Mouse (Mus musculus) urinary bladder, adult 2 months (tissue): ENCODE results near the gene Gm10324. TPM values are rescaled to one million over a fixed set of nuclear protein-coding genes. Genes with fewer than 3 reads are reported as not detected.
"Not testable (repeated sequence)": the region's sequence is repeated elsewhere in the genome, so short reads cannot be mapped to it uniquely, and the experiment has no call there.

Experiments
- DNase-seq: peaks from one replicate; pipeline ENCODE4 v3.0.0; 2022; ENCODE audit warnings: low spot score
- polyA plus RNA-seq: library from polyadenylated mRNA; depleted of rRNA; stranded (reverse); fragments of >200 nt; gene quantifications from 2 replicates; pipeline ENCODE4 v1.2.3, GENCODE M21; 2012; rRNA removed

Gm10324 gene
- not detected in 2 replicates for polyA plus RNA-seq

DNA sequence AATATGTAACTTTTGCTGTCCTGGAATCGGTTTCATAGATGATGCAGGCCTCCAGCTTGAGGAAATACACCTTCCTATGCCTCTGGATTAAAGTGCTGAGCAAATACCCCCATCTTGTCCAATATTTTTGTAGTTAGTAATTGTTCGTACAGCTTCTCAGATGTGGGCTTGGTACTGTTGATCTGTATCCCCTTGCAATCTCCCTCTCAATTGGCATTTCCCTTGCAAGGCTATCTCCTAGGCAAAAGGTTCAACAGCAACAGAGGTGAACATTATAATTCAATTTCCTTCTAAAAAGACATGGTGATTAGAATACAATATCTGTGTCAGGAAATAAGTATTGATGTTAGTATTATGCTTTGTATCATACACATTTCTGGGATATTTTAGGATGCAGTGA lies at the start of gene Gm10324:
Gm10324 (plus strand) TSS at position 301 of the 400 bp plus-strand sequence.
- DNase-seq = not testable (repeated sequence)

Other genes with a start within 250 kb of the Gm10324 start
- not detected in 2 replicates for gene Gm10772, start 108.0 kb downstream of the Gm10324 start, polyA plus RNA-seq